Mouse (Mus musculus) monocyte, adult 5-6 weeks (primary cell): ENCODE data around the gene Rbfox1. TPM values are rescaled to one million over a fixed set of nuclear protein-coding genes. Genes with fewer than 3 reads are reported as not detected.

Source experiments
- ATAC-seq: fragments of 153-309, 156-312 bp; replicated peaks from 2 replicates; pipeline ENCODE4 v1.8.0; 2017; ENCODE audit warnings: mild to moderate bottlenecking; ENCODE audit not compliant: low TSS enrichment, insufficient number of reproducible peaks, severe bottlenecking, poor library complexity, low FRiP score
- total RNA-seq: library from RNA; stranded (forward); fragments of 200-1000, 200-491, 200-594 nt; gene quantifications from 3 replicates; pipeline ENCODE4 v1.2.3, GENCODE M21; 2017

Gene Rbfox1
- total RNA-seq, 1 experiment from 2014 or later = not detected

DNA sequence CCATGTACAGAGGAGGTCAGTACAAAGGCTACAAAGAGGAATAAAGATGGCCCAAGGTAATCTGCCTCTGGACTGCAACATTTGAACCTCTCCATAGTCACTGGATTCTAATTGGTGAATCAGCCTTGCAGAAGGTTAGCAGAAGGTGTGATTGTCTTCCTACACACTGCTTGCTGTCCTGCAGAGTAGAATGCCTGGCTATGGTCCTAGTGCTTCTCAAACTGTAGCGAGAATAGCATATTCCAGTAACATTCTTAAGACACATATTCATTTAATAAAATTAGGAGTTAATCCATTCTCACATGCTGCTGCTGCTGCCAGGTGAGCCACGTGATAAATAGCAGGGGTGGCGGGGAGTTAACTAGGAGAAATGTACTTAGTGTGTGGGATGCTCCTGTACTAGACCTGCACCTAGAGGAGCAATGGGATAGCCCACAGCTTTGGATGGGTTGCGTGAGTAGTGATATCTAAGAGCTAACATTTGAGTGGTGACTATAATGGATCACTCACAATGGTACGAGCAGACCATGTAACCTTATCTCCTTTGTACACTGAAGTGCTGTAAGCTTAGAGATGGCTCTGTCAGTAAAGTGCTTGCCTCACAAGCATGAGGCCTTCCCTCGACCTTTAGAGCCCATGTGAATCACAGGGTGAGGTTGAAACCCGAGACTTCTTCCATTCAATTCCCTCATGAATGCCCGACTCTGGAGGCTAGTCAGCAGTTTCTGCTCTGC, 511.7 kb downstream of the Rbfox1 start:
- ATAC-seq = no peak

GRCm38 (mm10) chr16:6397635-6398034, 512.5 kb downstream of the Rbfox1 start:
- no peak for ATAC-seq

GRCm38 (mm10) chr16:6402816-6403215, 517.7 kb downstream of the Rbfox1 start:
- no peak for ATAC-seq

DNA sequence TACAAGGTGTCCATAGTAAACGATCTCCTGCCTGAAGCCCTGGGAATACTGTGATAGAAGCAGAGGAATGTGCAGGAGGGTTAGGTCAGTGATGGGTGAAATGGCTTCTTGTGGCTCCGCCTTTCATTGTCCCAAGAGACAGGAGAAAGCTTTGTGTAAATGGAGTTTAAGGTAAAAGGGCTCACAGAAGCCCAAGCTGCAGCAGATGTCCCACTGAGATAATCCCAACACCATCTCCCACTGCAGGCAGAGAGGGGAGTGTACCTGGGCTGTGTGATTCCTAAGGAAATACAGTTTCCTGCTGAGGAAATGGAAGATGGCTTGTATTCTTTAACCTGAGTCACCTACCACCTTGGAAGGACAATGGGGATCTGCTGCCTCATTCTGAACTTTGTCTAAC, 529.7 kb downstream of the Rbfox1 start:
- no peak for ATAC-seq

GRCm38 (mm10) chr16:6421623-6422145, 536.5 kb downstream of the Rbfox1 start:
- ATAC-seq = no peak

- no peak for ATAC-seq
These were observed 538.8 kb downstream of the Rbfox1 start for GRCm38 (mm10) chr16:6423878-6424409.

GRCm38 (mm10) chr16:6424738-6425137, 539.6 kb downstream of the Rbfox1 start:
- ATAC-seq = no peak

DNA sequence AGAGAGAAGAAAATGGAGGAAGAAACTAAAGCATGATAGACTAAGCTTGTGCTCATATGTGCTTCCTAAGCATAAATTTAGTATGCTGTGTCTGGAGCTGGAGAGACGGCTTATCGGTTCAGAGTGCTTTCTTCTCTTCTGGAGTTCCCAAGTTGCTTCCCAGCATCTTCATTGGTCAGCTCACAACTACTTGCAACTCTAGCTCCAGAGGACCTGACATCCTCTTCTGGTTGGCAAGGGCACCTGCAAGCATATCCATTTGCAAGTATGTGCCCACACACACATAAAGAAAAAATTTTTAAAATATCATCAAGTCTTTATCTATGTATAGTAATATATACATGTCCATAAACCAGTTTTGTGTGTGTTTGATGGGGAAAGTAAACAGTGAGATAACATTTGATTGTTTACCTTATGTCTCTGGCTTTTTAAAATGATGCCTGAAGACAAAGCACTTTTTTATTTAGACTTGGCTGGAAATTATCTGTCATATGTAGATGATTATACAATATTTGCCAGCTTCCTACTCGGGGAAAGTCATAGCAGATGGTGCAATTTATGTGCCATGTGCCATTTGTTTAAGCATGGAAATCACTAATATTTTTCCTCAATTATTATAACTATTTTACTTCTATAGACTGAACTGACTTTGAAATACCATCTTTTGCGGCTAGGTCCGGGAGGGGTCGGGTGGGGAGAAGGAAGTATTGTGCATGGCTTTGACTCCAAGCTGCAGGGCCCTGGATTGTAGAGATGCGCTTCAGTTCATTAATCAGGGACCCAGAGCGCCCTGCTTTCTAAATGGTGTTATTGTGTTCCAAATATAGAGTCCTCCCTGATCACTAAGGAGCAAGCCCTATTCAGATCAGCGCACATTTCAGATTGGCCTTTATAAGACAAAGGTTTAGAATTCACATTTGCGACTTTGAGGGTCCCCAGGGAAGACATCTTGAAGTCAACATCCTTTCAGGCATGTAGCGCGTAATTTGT, 542.4 kb downstream of the Rbfox1 start:
- ATAC-seq = no peak

GRCm38 (mm10) chr16:6430981-6431380, 545.8 kb downstream of the Rbfox1 start:
- no peak for ATAC-seq

- ATAC-seq = no peak
These were observed 551.3 kb downstream of the Rbfox1 start for GRCm38 (mm10) chr16:6436445-6436844.

- ATAC-seq = no peak
These were observed 563.1 kb downstream of the Rbfox1 start for GRCm38 (mm10) chr16:6448250-6448649.

- no peak for ATAC-seq
These were observed 570.2 kb downstream of the Rbfox1 start for GRCm38 (mm10) chr16:6455349-6455748.

DNA sequence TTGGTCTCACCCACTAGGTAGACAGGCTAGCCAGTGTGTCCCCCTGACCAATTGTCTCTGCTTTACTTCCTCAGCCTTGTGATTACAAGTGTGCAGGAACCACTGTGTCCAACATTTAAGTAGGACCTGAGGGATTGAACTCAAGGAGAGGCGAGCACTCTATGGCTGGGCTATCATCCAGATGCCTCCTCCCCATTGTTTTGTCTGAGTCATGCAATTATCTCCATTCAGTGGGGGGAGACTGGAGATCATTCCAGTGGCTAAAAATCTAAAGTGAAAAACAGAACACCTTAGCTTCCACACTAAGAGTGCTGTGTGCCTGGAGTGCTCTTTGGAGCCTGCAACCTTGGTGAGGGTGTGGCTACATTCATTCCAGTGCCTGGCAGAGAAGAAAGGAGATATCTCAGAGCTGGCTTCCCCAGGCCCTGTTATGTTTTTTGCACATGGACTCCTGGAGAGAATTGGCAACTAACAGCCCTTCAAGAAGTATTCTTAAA, 594.0 kb downstream of the Rbfox1 start:
- ATAC-seq = no peak

DNA sequence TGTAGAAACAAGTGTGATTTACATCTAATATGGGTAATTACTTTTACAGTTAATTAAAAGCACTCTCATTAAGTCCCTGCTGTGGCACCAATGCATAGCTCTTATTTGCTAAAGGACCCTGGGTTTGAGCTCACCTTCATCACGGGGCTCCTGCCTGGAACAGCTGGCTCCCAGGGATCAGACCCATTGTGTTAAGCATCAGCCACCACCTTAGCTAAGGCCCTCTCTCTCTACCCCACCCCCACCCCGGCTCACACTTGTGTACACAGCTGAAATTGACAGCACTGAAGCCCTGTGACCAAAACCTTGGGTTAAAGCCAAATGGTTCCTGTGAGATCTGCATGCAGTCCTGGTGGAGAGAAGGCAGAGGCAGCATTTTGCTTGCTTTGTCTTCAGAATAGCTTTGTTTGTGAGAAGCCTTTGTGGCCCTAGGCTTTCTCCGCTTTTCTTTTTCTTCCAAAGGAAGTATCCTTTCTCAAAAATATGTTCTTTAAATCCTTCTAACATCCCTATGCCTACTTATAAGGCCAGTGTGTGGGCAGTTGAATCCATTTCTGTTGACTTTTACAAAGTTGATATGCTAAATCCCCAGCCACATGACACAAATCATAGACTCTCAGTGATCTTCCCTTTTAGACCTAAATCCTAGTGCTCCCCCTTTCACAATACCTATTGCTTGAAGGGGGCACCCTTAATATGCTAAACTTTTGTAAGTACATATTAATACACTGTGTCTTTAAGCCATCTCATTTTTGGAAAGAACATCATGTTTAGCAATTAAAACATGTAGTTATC, 594.7 kb downstream of the Rbfox1 start:
- ATAC-seq = no peak

DNA sequence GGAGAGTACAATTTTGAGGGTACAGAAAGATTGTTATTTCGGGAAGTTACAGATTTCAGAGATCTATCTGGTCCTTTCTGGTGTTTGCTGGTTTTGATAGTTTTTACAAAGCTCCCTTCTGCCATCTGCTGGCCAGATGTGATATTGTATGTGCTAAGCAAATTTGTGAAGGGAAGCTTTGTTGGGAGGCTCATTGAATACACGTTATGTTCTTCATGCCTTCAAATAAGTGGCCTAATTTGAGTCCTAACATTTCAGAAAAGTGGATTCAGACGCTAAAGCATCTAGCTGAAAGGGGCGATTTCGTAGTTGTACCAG, 595.2 kb downstream of the Rbfox1 start:
- no peak for ATAC-seq

- no peak for ATAC-seq
These were observed 598.5 kb downstream of the Rbfox1 start for GRCm38 (mm10) chr16:6483628-6484027.

DNA sequence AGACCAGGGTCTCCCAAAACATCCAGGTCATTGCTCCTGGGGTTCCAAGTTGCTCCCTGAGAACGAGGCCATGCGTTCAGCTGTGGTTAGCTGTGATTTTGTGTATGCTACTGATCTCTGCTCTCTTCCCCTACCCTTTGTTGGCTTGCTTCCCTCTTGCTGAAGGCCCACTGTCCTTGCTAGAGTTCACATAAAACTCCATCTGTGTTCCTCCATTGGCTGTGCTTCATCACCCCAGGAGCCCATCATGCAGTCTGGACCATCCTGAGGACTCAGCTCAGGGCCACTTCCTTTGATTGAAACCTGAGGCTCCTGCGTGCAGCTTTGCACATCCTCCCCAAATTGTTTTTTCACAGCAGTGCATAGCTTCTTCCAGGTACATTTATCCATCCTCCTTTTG, 600.5 kb downstream of the Rbfox1 start:
- no peak for ATAC-seq

DNA sequence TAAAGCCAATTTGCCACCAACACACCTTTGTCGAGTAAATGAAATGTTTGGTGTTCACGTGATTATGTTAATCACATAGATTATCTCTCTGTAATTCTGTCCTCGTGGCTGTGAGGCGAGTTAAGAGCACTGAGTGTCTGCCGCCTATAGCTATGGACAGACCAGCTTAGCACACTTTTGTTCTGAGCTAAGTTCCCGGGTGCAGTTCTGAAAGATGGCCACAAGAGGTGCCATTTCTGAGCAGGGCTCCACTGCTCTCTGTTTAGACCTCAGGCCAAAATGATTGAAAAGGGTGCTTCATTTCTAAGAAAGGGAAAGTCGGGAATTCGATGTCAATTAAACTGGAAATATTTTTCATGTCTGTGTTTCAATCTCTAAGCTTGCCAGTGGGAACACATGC, 617.1 kb downstream of the Rbfox1 start:
- ATAC-seq = no peak
